Mouse (Mus musculus): ENCODE results near the gene Mylk2. TPM values are rescaled to one million over a fixed set of nuclear protein-coding genes. Genes with fewer than 3 reads are reported as not detected.

The Mylk2 gene
- polyA plus RNA-seq, 1 experiment from 2014 or later: not detected

DNA sequence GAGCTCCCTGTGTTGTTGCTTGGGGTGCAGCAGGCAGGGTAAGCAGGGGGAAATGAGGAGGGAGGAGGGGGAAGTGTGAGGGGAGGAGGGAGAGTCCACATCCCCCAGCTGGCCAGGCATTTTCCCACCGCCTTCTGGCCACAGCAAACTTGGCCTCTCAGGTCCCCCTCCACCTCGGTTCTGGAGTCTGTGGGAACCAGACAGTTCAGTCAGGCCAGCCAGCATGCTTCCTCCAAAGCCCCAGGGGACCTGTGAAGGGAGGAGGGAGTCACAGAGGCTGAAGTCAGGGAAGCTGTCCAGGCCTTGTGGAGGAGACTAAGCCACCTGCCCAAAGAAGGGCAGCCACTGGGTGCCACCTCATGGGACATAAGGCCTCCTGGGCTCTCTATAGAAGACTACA, 19.1 kb downstream of the Mylk2 start:
- Histone ChIP-seq H3K4me3 (ENCODE audit: low read depth, low read length) (no peak overlapping the region), H3K4me1 (ENCODE audit: insufficient read depth) (peaks cover 13% of the 10 kb centered on the region; the same call in 1 of the 2 replicates), H3K9me3 (ENCODE audit: low read depth, low read length) (no peaks in the 10 kb centered on the region), H3K36me3 (ENCODE audit: insufficient read depth) (no peaks in the 10 kb centered on the region), H3K27ac (ENCODE audit: low read depth) (peak overlapping the region; percentile 38; the same call in 1 of the 2 replicates), H3K27me3 (ENCODE audit: insufficient read depth, low read length) (no peaks in the 10 kb centered on the region), H3K9ac (no peak overlapping the region), H3K4me2 (peak overlapping the region; percentile 18)
- peak; percentile 17 for DNase-seq
- 22% methylated on average over 2 of the region's 2 CpGs for WGBS
- ATAC-seq (ENCODE audit: insufficient read depth): no peak
- no peak for TF ChIP-seq CTCF (IDR thresholded peaks at IDR 0.05; ENCODE audit: low read depth)

DNA sequence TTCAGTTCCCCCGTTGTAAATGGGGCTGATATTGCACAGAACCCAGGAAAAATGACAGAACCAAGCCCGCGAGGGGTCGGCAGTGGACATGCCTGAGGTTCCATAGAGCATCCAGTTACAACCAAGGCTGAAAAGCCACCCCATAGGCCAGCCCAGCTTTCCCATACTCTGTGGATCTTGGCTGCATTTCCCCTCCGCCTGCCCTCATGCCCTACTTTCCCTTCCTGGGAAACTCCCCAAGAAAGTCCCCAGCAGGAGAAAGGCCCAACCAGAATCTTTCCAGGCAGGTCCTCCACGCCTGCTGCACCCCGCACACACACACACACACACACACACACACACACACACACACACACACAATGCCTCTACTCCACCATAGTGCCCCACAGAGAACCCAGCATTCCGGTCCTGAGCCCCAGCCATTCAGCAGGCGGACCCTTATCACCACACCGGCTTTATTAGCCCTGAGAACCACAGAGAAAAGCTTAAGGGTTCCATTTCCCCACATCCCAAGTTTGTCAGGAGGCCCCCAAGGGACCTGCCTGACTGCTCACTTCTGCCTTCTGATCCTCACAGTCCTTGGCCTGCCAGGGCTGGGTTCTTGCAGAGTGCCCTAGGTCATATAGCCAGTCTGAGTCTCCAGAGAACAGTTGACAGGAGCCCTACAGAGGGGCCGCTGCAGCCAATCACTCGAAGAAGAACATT, 20.5 kb downstream of the Mylk2 start:
- 63% methylated on average over 12 of the region's 12 CpGs for WGBS
- Histone ChIP-seq H3K4me2 (peak overlapping the region; percentile 40), H3K4me3 (ENCODE audit: low read depth, low read length) (peak overlapping the region; percentile 17; the same call in 1 of the 2 replicates), H3K27ac (ENCODE audit: low read depth) (peak overlapping the region; percentile 46; the same call in 1 of the 2 replicates), H3K9me3 (ENCODE audit: low read depth, low read length) (no peaks in the 10 kb centered on the region), H3K27me3 (ENCODE audit: insufficient read depth, low read length) (peaks cover 5% of the 10 kb centered on the region; the same call in 1 of the 2 replicates), H3K9ac (peak overlapping the region; percentile 34), H3K36me3 (ENCODE audit: insufficient read depth) (no peaks in the 10 kb centered on the region), H3K4me1 (ENCODE audit: insufficient read depth) (0 out of 2 replicates have a peak, but pooled peaks cover 5% of the 10 kb centered on the region)
- DNase-seq: no peak
- ATAC-seq (ENCODE audit: insufficient read depth): no peak
- TF ChIP-seq CTCF (IDR thresholded peaks at IDR 0.05; ENCODE audit: low read depth): no peak

DNA sequence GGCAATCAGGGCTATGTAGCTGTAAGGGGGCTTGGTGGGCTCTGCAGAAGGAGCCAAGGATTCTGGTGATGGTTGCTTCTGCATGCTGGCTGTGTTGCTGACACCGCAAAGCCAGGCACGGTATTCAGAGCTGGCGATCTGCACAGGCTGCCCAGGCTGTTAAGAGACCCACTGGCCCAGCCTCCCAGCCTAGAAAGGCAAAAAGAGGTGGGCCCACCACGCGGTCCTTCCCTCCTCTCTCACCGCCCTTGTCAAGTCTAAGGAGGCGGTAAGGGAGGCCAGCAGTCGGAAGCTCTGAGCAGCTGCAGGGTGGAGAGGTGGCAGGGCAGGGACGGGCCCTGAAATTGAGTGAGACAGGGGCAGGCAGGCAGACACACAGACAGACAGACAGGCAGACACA, 21.9 kb downstream of the Mylk2 start, which contains the start of gene Foxs1:
Foxs1 (minus strand) TSS at position 161 of the 400 bp plus-strand sequence.
- Histone ChIP-seq H3K4me2 (peak within 1 kb of the TSS; percentile 40), H3K4me1 (ENCODE audit: insufficient read depth) (0 out of 2 replicates have a peak, but pooled peaks cover 2% of the 10 kb centered on the region), H3K27me3 (ENCODE audit: insufficient read depth, low read length) (peaks cover 7% of the 10 kb centered on the region; the same call in 1 of the 2 replicates), H3K9ac (peak within 1 kb of the TSS; percentile 34), H3K9me3 (ENCODE audit: low read depth, low read length) (no peaks in the 10 kb centered on the region), H3K36me3 (ENCODE audit: insufficient read depth) (no peaks in the 10 kb centered on the region), H3K4me3 (ENCODE audit: low read depth, low read length) (peak within 1 kb of the TSS; percentile 17), H3K27ac (ENCODE audit: low read depth) (peak within 1 kb of the TSS; percentile 46; the same call in 1 of the 2 replicates)
- 16% methylated on average over 9 of the region's 9 CpGs for WGBS
- DNase-seq (peak; percentile 68), ATAC-seq (ENCODE audit: insufficient read depth) (peak; percentile 72)
- TF ChIP-seq CTCF (IDR thresholded peaks at IDR 0.05; ENCODE audit: low read depth): no peak

DNA sequence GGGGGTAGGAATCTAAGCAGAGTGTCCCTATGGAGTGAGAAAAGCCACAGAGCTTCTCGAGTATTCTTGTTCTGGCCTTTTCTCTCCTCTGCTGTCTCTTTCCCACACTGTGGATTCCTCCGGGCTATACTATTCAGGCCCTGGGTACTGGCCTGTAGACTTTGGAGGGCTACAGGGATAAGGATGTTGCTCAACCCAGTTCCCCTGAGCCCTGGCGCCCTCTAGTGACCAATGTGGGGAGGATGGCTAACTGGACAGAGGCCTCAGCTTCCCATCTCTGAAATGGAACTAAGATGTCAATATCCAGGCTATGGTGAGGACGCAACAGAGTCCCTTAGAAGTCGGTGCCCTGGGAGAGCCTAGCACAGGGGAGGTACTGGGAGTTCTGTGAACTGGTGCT, 22.5 kb downstream of the Mylk2 start:
- Histone ChIP-seq H3K27ac (ENCODE audit: low read depth) (no peak overlapping the region), H3K4me2 (no peak overlapping the region), H3K4me1 (ENCODE audit: insufficient read depth) (no peaks in the 10 kb centered on the region), H3K9ac (no peak overlapping the region), H3K27me3 (ENCODE audit: insufficient read depth, low read length) (peaks cover 7% of the 10 kb centered on the region; the same call in 1 of the 2 replicates), H3K36me3 (ENCODE audit: insufficient read depth) (no peaks in the 10 kb centered on the region), H3K9me3 (ENCODE audit: low read depth, low read length) (no peaks in the 10 kb centered on the region), H3K4me3 (ENCODE audit: low read depth, low read length) (no peak overlapping the region)
- TF ChIP-seq CTCF (IDR thresholded peaks at IDR 0.05; ENCODE audit: low read depth): peak; percentile 76
- peak; percentile 74 for DNase-seq
- ATAC-seq (ENCODE audit: insufficient read depth): peak; percentile 32; the same call in 1 of the 2 replicates
- WGBS: 34% methylated on average over 5 of the region's 5 CpGs

DNA sequence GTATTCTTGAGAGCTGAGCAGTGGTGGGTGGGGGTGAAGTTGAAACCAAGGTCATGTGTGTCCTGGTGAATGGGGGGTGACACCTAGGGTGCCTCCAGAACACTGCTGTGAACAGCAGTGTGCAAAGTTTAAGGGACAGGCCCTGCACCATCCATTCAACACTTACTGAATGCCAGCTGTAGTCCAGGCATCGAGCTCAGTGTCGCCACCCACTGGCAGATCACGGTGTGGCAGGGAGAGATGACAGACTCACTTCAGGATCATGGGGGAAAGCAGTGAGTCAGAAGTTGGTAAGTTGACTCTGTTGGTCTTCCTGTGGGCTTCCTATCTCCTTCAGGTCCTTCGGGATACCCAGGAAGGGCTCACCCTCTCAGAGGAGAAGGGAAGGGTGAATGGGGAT, 28.7 kb downstream of the Mylk2 start:
- ATAC-seq (ENCODE audit: insufficient read depth) (no peak), DNase-seq (peak; percentile 58)
- no peak overlapping the region for H3K9ac ChIP-seq
- 12% methylated on average over 4 of the region's 4 CpGs for WGBS
- H3K4me2 ChIP-seq: no peak overlapping the region
- no peaks in the 10 kb centered on the region for H3K4me1 ChIP-seq (ENCODE audit: insufficient read depth)
- H3K27ac ChIP-seq (ENCODE audit: low read depth): no peak overlapping the region
- H3K36me3 ChIP-seq (ENCODE audit: insufficient read depth): no peaks in the 10 kb centered on the region
- TF ChIP-seq CTCF (IDR thresholded peaks at IDR 0.05; ENCODE audit: low read depth): peak; percentile 75
- no peaks in the 10 kb centered on the region for H3K9me3 ChIP-seq (ENCODE audit: low read depth, low read length)
- H3K4me3 ChIP-seq (ENCODE audit: low read depth, low read length): no peak overlapping the region
- peaks cover 52% of the 10 kb centered on the region for H3K27me3 ChIP-seq (ENCODE audit: insufficient read depth, low read length)

DNA sequence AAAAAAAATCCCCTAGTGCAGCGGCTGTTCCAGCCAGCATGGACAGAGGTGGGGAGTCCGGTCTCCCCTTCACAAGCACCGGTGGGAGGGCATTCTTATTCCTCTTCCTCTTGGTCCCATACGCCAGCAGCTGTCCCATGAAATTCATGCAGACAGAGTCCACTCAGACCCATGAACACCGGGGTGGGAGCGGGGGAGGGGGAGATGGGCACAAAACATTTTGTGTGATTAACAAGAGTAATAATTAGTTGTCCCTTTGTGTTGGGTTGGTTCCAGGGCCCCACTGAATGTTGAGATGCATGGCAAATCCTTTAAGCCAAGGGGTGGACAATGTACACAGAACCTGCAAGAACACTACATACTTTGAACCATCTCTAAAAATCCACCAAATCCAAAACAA, 30.0 kb downstream of the Mylk2 start:
- no peak overlapping the region for H3K27ac ChIP-seq (ENCODE audit: low read depth)
- no peak overlapping the region for H3K4me2 ChIP-seq
- H3K4me1 ChIP-seq (ENCODE audit: insufficient read depth): no peaks in the 10 kb centered on the region
- DNase-seq (no peak), ATAC-seq (ENCODE audit: insufficient read depth) (no peak)
- WGBS: 72% methylated on average over 6 of the region's 6 CpGs
- no peak for TF ChIP-seq CTCF (IDR thresholded peaks at IDR 0.05; ENCODE audit: low read depth)
- no peaks in the 10 kb centered on the region for H3K9me3 ChIP-seq (ENCODE audit: low read depth, low read length)
- no peak overlapping the region for H3K9ac ChIP-seq
- H3K36me3 ChIP-seq (ENCODE audit: insufficient read depth): no peaks in the 10 kb centered on the region
- peaks cover 62% of the 10 kb centered on the region for H3K27me3 ChIP-seq (ENCODE audit: insufficient read depth, low read length)
- H3K4me3 ChIP-seq (ENCODE audit: low read depth, low read length): no peak overlapping the region

DNA sequence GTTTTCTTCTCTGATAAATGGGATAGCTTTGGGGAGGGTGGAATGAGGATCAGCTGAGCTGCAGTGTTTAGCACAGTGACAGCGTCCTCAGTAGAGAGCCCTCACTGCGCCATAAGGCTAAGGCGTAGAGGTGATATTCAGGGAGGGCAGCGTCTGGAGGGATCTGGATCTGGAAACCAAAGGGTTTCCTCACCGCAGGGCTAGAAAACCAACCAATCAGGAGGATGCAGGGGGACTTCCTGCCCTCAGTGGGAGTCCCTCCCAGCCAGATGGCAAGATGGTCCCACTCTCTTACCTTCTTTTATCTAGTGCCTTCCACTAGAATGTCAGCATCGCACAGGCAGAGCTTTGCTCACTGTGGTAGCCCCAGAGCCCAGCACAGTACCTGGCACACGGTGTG, 30.6 kb downstream of the Mylk2 start:
- H3K4me1 ChIP-seq (ENCODE audit: insufficient read depth): no peaks in the 10 kb centered on the region
- H3K4me2 ChIP-seq: no peak overlapping the region
- H3K9me3 ChIP-seq (ENCODE audit: low read depth, low read length): no peaks in the 10 kb centered on the region
- peaks cover 62% of the 10 kb centered on the region for H3K27me3 ChIP-seq (ENCODE audit: insufficient read depth, low read length)
- H3K27ac ChIP-seq (ENCODE audit: low read depth): no peak overlapping the region
- no peak for DNase-seq
- 21% methylated on average over 7 of the region's 7 CpGs for WGBS
- no peak for TF ChIP-seq CTCF (IDR thresholded peaks at IDR 0.05; ENCODE audit: low read depth)
- no peak overlapping the region for H3K9ac ChIP-seq
- H3K4me3 ChIP-seq (ENCODE audit: low read depth, low read length): no peak overlapping the region
- no peaks in the 10 kb centered on the region for H3K36me3 ChIP-seq (ENCODE audit: insufficient read depth)
- ATAC-seq (ENCODE audit: insufficient read depth): no peak
